Mouse (Mus musculus): Measurements from ENCODE around the gene Thrsp. TPM values are rescaled to one million over a fixed set of nuclear protein-coding genes. Genes with fewer than 3 reads are reported as not detected.
"Not testable (repeated sequence)": the region's sequence is repeated elsewhere in the genome, so short reads cannot be mapped to it uniquely, and the experiment has no call there.

The Thrsp gene
- polyA plus RNA-seq (2014; fragmentation: Nextera tagmentation; extraction: Ambion mirVana) = 1.8 and 2.2 TPM in 2 replicates

GRCm38 (mm10) chr7:97416906-97417777 is at the start of gene Thrsp:
Thrsp (minus strand) TSS chr7:97417730.
- H3K4me3 ChIP-seq (replicated peaks; ENCODE audit: low read length) = no peak within 1 kb of the TSS
- ATAC-seq (ENCODE audit: low FRiP score) (peak; percentile 47; the same call in 1 of the 2 replicates), DNase-seq (ENCODE audit: low spot score) (no peak)
- 0 out of 2 replicates have a peak within 1 kb of the TSS, but pooled peaks have one; percentile 12 for H3K4me2 ChIP-seq (replicated peaks)
- 0 out of 2 replicates have a peak, but pooled peaks cover 5% of the 10 kb centered on the region for H3K4me1 ChIP-seq (replicated peaks; ENCODE audit: control insufficient read depth, insufficient read depth, low read length)
- WGBS = 76% methylated on average over 25 of the region's 25 CpGs
- H3K9ac ChIP-seq = no peak within 1 kb of the TSS
- peaks cover 8% of the 10 kb centered on the region; the same call in 1 of the 2 replicates for H3K36me3 ChIP-seq (replicated peaks; ENCODE audit: control insufficient read depth, insufficient read depth)
- H3K27ac ChIP-seq = no peak within 1 kb of the TSS; the same call in 1 of the 2 replicates
- H3K27me3 ChIP-seq (ENCODE audit: control insufficient read depth, insufficient read depth, low read length) = no peaks in the 10 kb centered on the region
- H3K9me3 ChIP-seq (ENCODE audit: control insufficient read depth, low read length) = no peaks in the 10 kb centered on the region

- H3K27ac ChIP-seq = no peak overlapping the region
- H3K4me1 ChIP-seq (replicated peaks; ENCODE audit: control insufficient read depth, insufficient read depth, low read length) = peaks cover 9% of the 10 kb centered on the region; the same call in 1 of the 2 replicates
- H3K27me3 ChIP-seq (ENCODE audit: control insufficient read depth, insufficient read depth, low read length) = no peaks in the 10 kb centered on the region
- no peak overlapping the region for H3K4me3 ChIP-seq (replicated peaks; ENCODE audit: low read length)
- ATAC-seq (ENCODE audit: low FRiP score) (no peak), DNase-seq (ENCODE audit: low spot score) (no peak)
- WGBS = 74% methylated on average over 3 of the region's 3 CpGs
- no peaks in the 10 kb centered on the region for H3K36me3 ChIP-seq (replicated peaks; ENCODE audit: control insufficient read depth, insufficient read depth)
- no peaks in the 10 kb centered on the region for H3K9me3 ChIP-seq (ENCODE audit: control insufficient read depth, low read length)
- H3K4me2 ChIP-seq (replicated peaks) = no peak overlapping the region
- no peak overlapping the region for H3K9ac ChIP-seq
Measured at GRCm38 (mm10) chr7:97455577-97455976, 38.0 kb upstream of the Thrsp start.

GRCm38 (mm10) chr7:97454795-97455194 is 37.3 kb upstream of the Thrsp start:
- no peak overlapping the region for H3K4me2 ChIP-seq (replicated peaks)
- no peak overlapping the region for H3K9ac ChIP-seq
- H3K36me3 ChIP-seq (replicated peaks; ENCODE audit: control insufficient read depth, insufficient read depth) = no peaks in the 10 kb centered on the region
- no peak overlapping the region for H3K4me3 ChIP-seq (replicated peaks; ENCODE audit: low read length)
- peaks cover 9% of the 10 kb centered on the region; the same call in 1 of the 2 replicates for H3K4me1 ChIP-seq (replicated peaks; ENCODE audit: control insufficient read depth, insufficient read depth, low read length)
- no peak overlapping the region for H3K27ac ChIP-seq
- ATAC-seq (ENCODE audit: low FRiP score) (no peak), DNase-seq (ENCODE audit: low spot score) (no peak)
- no peaks in the 10 kb centered on the region for H3K27me3 ChIP-seq (ENCODE audit: control insufficient read depth, insufficient read depth, low read length)
- 95% methylated on average over 10 of the region's 10 CpGs for WGBS
- no peaks in the 10 kb centered on the region for H3K9me3 ChIP-seq (ENCODE audit: control insufficient read depth, low read length)

GRCm38 (mm10) chr7:97453141-97453921 is 35.8 kb upstream of the Thrsp start:
- H3K4me3 ChIP-seq (replicated peaks; ENCODE audit: low read length) = peak overlapping the region; percentile 20
- ATAC-seq (ENCODE audit: low FRiP score) (no peak), DNase-seq (ENCODE audit: low spot score) (no peak)
- H3K9me3 ChIP-seq (ENCODE audit: control insufficient read depth, low read length) = peaks cover 10% of the 10 kb centered on the region; the same call in 1 of the 2 replicates
- 14% methylated on average over 27 of the region's 27 CpGs for WGBS
- H3K27me3 ChIP-seq (ENCODE audit: control insufficient read depth, insufficient read depth, low read length) = no peaks in the 10 kb centered on the region
- no peaks in the 10 kb centered on the region for H3K36me3 ChIP-seq (replicated peaks; ENCODE audit: control insufficient read depth, insufficient read depth)
- peaks cover 9% of the 10 kb centered on the region; the same call in 1 of the 2 replicates for H3K4me1 ChIP-seq (replicated peaks; ENCODE audit: control insufficient read depth, insufficient read depth, low read length)
- peak overlapping the region; percentile 26; the same call in 1 of the 2 replicates for H3K27ac ChIP-seq
- H3K9ac ChIP-seq = 0 out of 2 replicates have a peak overlapping the region, but pooled peaks have one; percentile 46
- peak overlapping the region; percentile 47 for H3K4me2 ChIP-seq (replicated peaks)

- no peak for ATAC-seq (ENCODE audit: low FRiP score)
- Histone ChIP-seq H3K4me3 (replicated peaks; ENCODE audit: low read length) (no peak overlapping the region), H3K27ac (no peak overlapping the region), H3K4me1 (replicated peaks; ENCODE audit: control insufficient read depth, insufficient read depth, low read length) (peaks cover 9% of the 10 kb centered on the region; the same call in 1 of the 2 replicates), H3K4me2 (replicated peaks) (no peak overlapping the region), H3K9me3 (ENCODE audit: control insufficient read depth, low read length) (peaks cover 11% of the 10 kb centered on the region; the same call in 1 of the 2 replicates), H3K36me3 (replicated peaks; ENCODE audit: control insufficient read depth, insufficient read depth) (no peaks in the 10 kb centered on the region), H3K9ac (no peak overlapping the region), H3K27me3 (ENCODE audit: control insufficient read depth, insufficient read depth, low read length) (no peaks in the 10 kb centered on the region)
- 75% methylated on average over 6 of the region's 6 CpGs for WGBS
- no peak for DNase-seq (ENCODE audit: low spot score)
Measured at GRCm38 (mm10) chr7:97452196-97452595, 34.7 kb upstream of the Thrsp start.

- 91% methylated on average over 2 of the region's 2 CpGs for WGBS
- H3K27ac ChIP-seq; H3K27me3 ChIP-seq (ENCODE audit: control insufficient read depth, insufficient read depth, low read length); ATAC-seq (ENCODE audit: low FRiP score); H3K4me3 ChIP-seq (replicated peaks; ENCODE audit: low read length); H3K4me2 ChIP-seq (replicated peaks); H3K4me1 ChIP-seq (replicated peaks; ENCODE audit: control insufficient read depth, insufficient read depth, low read length); H3K36me3 ChIP-seq (replicated peaks; ENCODE audit: control insufficient read depth, insufficient read depth); H3K9ac ChIP-seq; DNase-seq (ENCODE audit: low spot score): not testable (repeated sequence)
- H3K9me3 ChIP-seq (ENCODE audit: control insufficient read depth, low read length) = peaks cover 11% of the 10 kb centered on the region; the same call in 1 of the 2 replicates
Measured at GRCm38 (mm10) chr7:97451023-97451422, 33.5 kb upstream of the Thrsp start, which contains the start of gene Kctd14. Kctd14 (plus strand) TSS chr7:97451323.

- ATAC-seq (ENCODE audit: low FRiP score) = peak; percentile 74
- no peaks in the 10 kb centered on the region for H3K4me1 ChIP-seq (replicated peaks; ENCODE audit: control insufficient read depth, insufficient read depth, low read length)
- peaks cover 11% of the 10 kb centered on the region; the same call in 1 of the 2 replicates for H3K9me3 ChIP-seq (ENCODE audit: control insufficient read depth, low read length)
- no peak overlapping the region for H3K4me3 ChIP-seq (replicated peaks; ENCODE audit: low read length)
- no peak for DNase-seq (ENCODE audit: low spot score)
- H3K4me2 ChIP-seq (replicated peaks) = no peak overlapping the region
- 51% methylated on average over 6 of the region's 6 CpGs for WGBS
- H3K36me3 ChIP-seq (replicated peaks; ENCODE audit: control insufficient read depth, insufficient read depth) = no peaks in the 10 kb centered on the region
- H3K9ac ChIP-seq = no peak overlapping the region
- H3K27ac ChIP-seq = peak overlapping the region; percentile 90
- H3K27me3 ChIP-seq (ENCODE audit: control insufficient read depth, insufficient read depth, low read length) = no peaks in the 10 kb centered on the region
Measured at GRCm38 (mm10) chr7:97447050-97447531, 29.6 kb upstream of the Thrsp start.

- no peak overlapping the region for H3K4me3 ChIP-seq (replicated peaks; ENCODE audit: low read length)
- H3K4me1 ChIP-seq (replicated peaks; ENCODE audit: control insufficient read depth, insufficient read depth, low read length) = no peaks in the 10 kb centered on the region
- H3K4me2 ChIP-seq (replicated peaks) = no peak overlapping the region
- no peaks in the 10 kb centered on the region for H3K36me3 ChIP-seq (replicated peaks; ENCODE audit: control insufficient read depth, insufficient read depth)
- no peak overlapping the region for H3K9ac ChIP-seq
- peak overlapping the region; percentile 90 for H3K27ac ChIP-seq
- no peaks in the 10 kb centered on the region for H3K27me3 ChIP-seq (ENCODE audit: control insufficient read depth, insufficient read depth, low read length)
- peaks cover 11% of the 10 kb centered on the region; the same call in 1 of the 2 replicates for H3K9me3 ChIP-seq (ENCODE audit: control insufficient read depth, low read length)
- DNase-seq (ENCODE audit: low spot score) (peak; percentile 86), ATAC-seq (ENCODE audit: low FRiP score) (peak; percentile 95)
- WGBS = 13% methylated on average over 6 of the region's 6 CpGs
Measured at GRCm38 (mm10) chr7:97446171-97446925, 28.8 kb upstream of the Thrsp start.

Data from hindbrain, embryonic 14.5 days (tissue).